Mouse (Mus musculus): ENCODE data around the gene Myof. TPM values are rescaled to one million over a fixed set of nuclear protein-coding genes. Genes with fewer than 3 reads are reported as not detected.

Myof gene
- polyA plus RNA-seq, 1 experiment from 2014 or later = 36.4 TPM

DNA sequence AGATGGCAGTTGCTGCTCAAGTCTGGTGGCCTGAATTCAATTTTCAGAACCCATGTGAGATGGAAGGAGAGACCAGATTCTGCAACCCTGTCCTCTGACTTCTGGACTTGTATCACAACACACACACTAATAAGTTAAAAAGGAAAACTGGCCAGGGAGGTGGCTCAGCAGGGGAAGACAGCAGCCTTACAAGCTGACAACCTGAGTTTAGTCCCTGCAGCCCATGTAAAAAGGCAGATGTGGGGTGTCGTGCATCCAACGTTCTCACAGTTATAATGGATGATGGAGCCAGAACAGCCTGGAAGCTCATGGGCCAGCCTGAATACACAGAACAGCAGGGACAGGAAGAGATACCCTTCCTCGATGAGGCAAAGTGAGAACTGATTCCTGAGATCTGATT lies 38.0 kb upstream of the Myof start:
- H3K27me3 ChIP-seq (replicated peaks; ENCODE audit: insufficient read depth, low read length) = no peaks in the 10 kb centered on the region
- no peak for ATAC-seq
- no peak overlapping the region for H3K27ac ChIP-seq (ENCODE audit: low read length)
- TF ChIP-seq EP300 (IDR thresholded peaks at IDR 0.05) (no peak), CTCF (IDR thresholded peaks at IDR 0.05) (no peak)
- no peaks in the 10 kb centered on the region for H3K9me3 ChIP-seq (ENCODE audit: low read length)
- no peak overlapping the region for H3K9ac ChIP-seq (replicated peaks; ENCODE audit: low read depth)
- WGBS = 57% methylated on average over 3 of the region's 3 CpGs
- no peak for DNase-seq (ENCODE audit: low spot score)
- H3K4me2 ChIP-seq (replicated peaks; ENCODE audit: low read depth, low read length) = no peak overlapping the region
- H3K4me1 ChIP-seq (ENCODE audit: insufficient read depth, low read depth, low read length) = no peaks in the 10 kb centered on the region
- no peak overlapping the region for H3K4me3 ChIP-seq (ENCODE audit: low read depth, low read length)
- H3K36me3 ChIP-seq (ENCODE audit: insufficient read depth, low read length) = no peaks in the 10 kb centered on the region

DNA sequence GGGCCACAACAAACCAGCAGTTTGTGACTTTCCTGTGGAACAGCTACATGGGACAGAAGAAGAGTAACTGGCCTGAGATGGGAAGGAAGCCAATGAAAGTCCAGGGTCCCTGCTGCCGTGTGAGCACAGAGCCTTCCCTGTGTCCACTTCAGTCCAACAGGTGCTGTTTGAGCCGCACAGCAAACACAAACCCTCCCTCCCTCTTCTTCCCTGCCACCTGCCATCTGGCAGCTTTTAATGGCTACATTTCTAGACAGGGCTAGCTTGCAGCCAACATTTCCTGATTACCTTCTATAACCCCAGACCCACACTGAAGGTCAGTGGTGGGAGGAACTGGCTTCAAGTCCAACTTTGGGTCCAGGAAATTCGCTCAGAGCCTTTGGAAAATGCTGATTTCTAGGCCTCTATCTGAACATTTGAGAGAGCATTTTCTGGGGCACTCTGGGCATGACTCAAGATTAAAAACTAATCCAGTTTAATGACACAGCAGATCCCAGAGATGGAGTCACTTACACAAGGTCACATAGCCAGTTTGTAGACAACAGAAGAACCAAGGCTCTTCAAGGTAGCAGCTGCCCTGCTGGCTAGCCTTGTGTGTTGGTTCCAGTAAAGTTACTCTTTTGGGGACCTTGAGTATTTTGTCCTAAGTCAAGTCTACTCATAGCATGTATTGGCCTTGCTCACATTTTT lies 34.6 kb upstream of the Myof start:
- Histone ChIP-seq H3K9ac (replicated peaks; ENCODE audit: low read depth) (no peak overlapping the region), H3K4me1 (ENCODE audit: insufficient read depth, low read depth, low read length) (no peaks in the 10 kb centered on the region), H3K4me3 (ENCODE audit: low read depth, low read length) (no peak overlapping the region), H3K27me3 (replicated peaks; ENCODE audit: insufficient read depth, low read length) (no peaks in the 10 kb centered on the region), H3K27ac (ENCODE audit: low read length) (no peak overlapping the region), H3K9me3 (ENCODE audit: low read length) (no peaks in the 10 kb centered on the region), H3K4me2 (replicated peaks; ENCODE audit: low read depth, low read length) (no peak overlapping the region), H3K36me3 (ENCODE audit: insufficient read depth, low read length) (peaks cover 5% of the 10 kb centered on the region; the same call in 1 of the 2 replicates)
- TF ChIP-seq CTCF (IDR thresholded peaks at IDR 0.05) = no peak
- TF ChIP-seq EP300 (IDR thresholded peaks at IDR 0.05) = no peak
- DNase-seq (ENCODE audit: low spot score) = no peak
- no peak for ATAC-seq
- 57% methylated on average over 3 of the region's 3 CpGs for WGBS

DNA sequence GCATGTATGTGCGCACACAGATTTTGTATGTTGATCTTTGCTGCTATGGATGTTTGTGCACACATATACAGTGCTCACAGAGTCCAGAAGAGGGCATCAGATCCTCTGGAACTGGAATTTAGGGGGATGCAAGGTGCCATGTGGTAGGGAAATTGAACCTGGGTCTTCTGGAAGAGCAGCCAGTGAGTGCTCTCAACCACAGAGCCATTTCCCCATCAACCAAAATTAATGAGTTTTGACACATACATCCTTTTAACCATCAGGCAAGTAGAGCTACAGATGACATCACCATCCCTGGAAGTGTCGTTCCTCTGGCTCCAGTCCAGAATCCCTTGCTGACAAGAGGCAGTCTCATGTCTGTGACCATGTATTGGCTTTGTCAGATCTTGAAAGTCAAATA lies 32.9 kb upstream of the Myof start:
- H3K9ac ChIP-seq (replicated peaks; ENCODE audit: low read depth) = no peak overlapping the region
- TF ChIP-seq EP300 (IDR thresholded peaks at IDR 0.05) (no peak), CTCF (IDR thresholded peaks at IDR 0.05) (peak; percentile 44)
- no peaks in the 10 kb centered on the region for H3K4me1 ChIP-seq (ENCODE audit: insufficient read depth, low read depth, low read length)
- 53% methylated on average over 2 of the region's 2 CpGs for WGBS
- H3K4me2 ChIP-seq (replicated peaks; ENCODE audit: low read depth, low read length) = no peak overlapping the region
- no peak overlapping the region for H3K4me3 ChIP-seq (ENCODE audit: low read depth, low read length)
- no peak overlapping the region for H3K27ac ChIP-seq (ENCODE audit: low read length)
- no peaks in the 10 kb centered on the region for H3K9me3 ChIP-seq (ENCODE audit: low read length)
- ATAC-seq = no peak
- no peaks in the 10 kb centered on the region for H3K27me3 ChIP-seq (replicated peaks; ENCODE audit: insufficient read depth, low read length)
- no peak for DNase-seq (ENCODE audit: low spot score)
- H3K36me3 ChIP-seq (ENCODE audit: insufficient read depth, low read length) = peaks cover 6% of the 10 kb centered on the region; the same call in 1 of the 2 replicates

- no peak overlapping the region for H3K4me3 ChIP-seq (ENCODE audit: low read depth, low read length)
- no peak for ATAC-seq
- peaks cover 6% of the 10 kb centered on the region; the same call in 1 of the 2 replicates for H3K36me3 ChIP-seq (ENCODE audit: insufficient read depth, low read length)
- no peaks in the 10 kb centered on the region for H3K4me1 ChIP-seq (ENCODE audit: insufficient read depth, low read depth, low read length)
- 79% methylated on average over 11 of the region's 11 CpGs for WGBS
- H3K4me2 ChIP-seq (replicated peaks; ENCODE audit: low read depth, low read length) = no peak overlapping the region
- H3K9me3 ChIP-seq (ENCODE audit: low read length) = no peaks in the 10 kb centered on the region
- no peaks in the 10 kb centered on the region for H3K27me3 ChIP-seq (replicated peaks; ENCODE audit: insufficient read depth, low read length)
- DNase-seq (ENCODE audit: low spot score) = no peak
- H3K9ac ChIP-seq (replicated peaks; ENCODE audit: low read depth) = no peak overlapping the region
- H3K27ac ChIP-seq (ENCODE audit: low read length) = no peak overlapping the region
- TF ChIP-seq CTCF (IDR thresholded peaks at IDR 0.05) (no peak), EP300 (IDR thresholded peaks at IDR 0.05) (no peak)
Measured at GRCm38 (mm10) chr19:38075051-38075450, 31.7 kb upstream of the Myof start.

DNA sequence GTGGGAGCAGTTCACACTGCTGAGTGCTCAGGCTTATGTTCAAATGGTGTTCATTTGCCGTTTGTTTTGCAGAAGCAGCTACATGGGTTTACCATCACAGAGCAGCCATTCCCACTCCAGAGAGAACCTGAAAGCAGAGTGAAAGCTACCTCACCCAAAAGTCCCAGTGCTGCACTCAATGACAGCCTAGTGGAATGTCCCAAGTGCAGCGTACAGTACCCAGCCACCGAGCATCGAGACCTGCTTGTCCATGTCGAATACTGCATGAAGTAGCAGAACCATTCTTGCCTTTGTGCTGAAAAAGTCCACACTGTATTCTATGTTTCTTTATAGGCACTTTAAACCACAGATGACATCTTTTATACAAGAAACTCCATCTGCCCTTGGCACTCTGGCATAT lies 29.8 kb upstream of the Myof start:
- Histone ChIP-seq H3K27ac (ENCODE audit: low read length) (no peak overlapping the region), H3K4me3 (ENCODE audit: low read depth, low read length) (no peak overlapping the region), H3K27me3 (replicated peaks; ENCODE audit: insufficient read depth, low read length) (no peaks in the 10 kb centered on the region), H3K36me3 (ENCODE audit: insufficient read depth, low read length) (peaks cover 6% of the 10 kb centered on the region; the same call in 1 of the 2 replicates), H3K9me3 (ENCODE audit: low read length) (no peaks in the 10 kb centered on the region), H3K4me2 (replicated peaks; ENCODE audit: low read depth, low read length) (no peak overlapping the region), H3K9ac (replicated peaks; ENCODE audit: low read depth) (no peak overlapping the region), H3K4me1 (ENCODE audit: insufficient read depth, low read depth, low read length) (no peaks in the 10 kb centered on the region)
- TF ChIP-seq EP300 (IDR thresholded peaks at IDR 0.05) = no peak
- TF ChIP-seq CTCF (IDR thresholded peaks at IDR 0.05) = no peak
- ATAC-seq (no peak), DNase-seq (ENCODE audit: low spot score) (no peak)
- 92% methylated on average over 5 of the region's 5 CpGs for WGBS

- no peak overlapping the region for H3K9ac ChIP-seq (replicated peaks; ENCODE audit: low read depth)
- no peaks in the 10 kb centered on the region for H3K9me3 ChIP-seq (ENCODE audit: low read length)
- H3K27ac ChIP-seq (ENCODE audit: low read length) = no peak overlapping the region
- DNase-seq (ENCODE audit: low spot score) = no peak
- 91% methylated on average over 1 of the region's 1 CpGs for WGBS
- ATAC-seq = no peak
- TF ChIP-seq EP300 (IDR thresholded peaks at IDR 0.05) (no peak), CTCF (IDR thresholded peaks at IDR 0.05) (no peak)
- H3K4me1 ChIP-seq (ENCODE audit: insufficient read depth, low read depth, low read length) = no peaks in the 10 kb centered on the region
- H3K4me3 ChIP-seq (ENCODE audit: low read depth, low read length) = no peak overlapping the region
- H3K4me2 ChIP-seq (replicated peaks; ENCODE audit: low read depth, low read length) = no peak overlapping the region
- H3K27me3 ChIP-seq (replicated peaks; ENCODE audit: insufficient read depth, low read length) = no peaks in the 10 kb centered on the region
- H3K36me3 ChIP-seq (ENCODE audit: insufficient read depth, low read length) = no peaks in the 10 kb centered on the region
Measured at GRCm38 (mm10) chr19:38064051-38064450, 20.7 kb upstream of the Myof start.
